Mouse (Mus musculus) kidney, adult 11 months (tissue): Measurements from ENCODE around the gene Hist2h3c1.

Experiments used
- DNase-seq: peaks from one replicate; pipeline ENCODE4 v3.0.0; 2022

The Hist2h3c1 gene

GRCm38 (mm10) chr3:96292641-96293040, 46.2 kb downstream of the Hist2h3c1 start:
- DNase-seq, result no peak

GRCm38 (mm10) chr3:96293368-96293767, 46.9 kb downstream of the Hist2h3c1 start:
- DNase-seq, result no peak

- DNase-seq, result no peak
Measured at GRCm38 (mm10) chr3:96293787-96294186, 47.3 kb downstream of the Hist2h3c1 start, which contains the start of gene Fcgr1. Gene Fcgr1 (minus strand): TSS chr3:96293969.
